Mouse (Mus musculus): ENCODE measurements around the gene Flywch2. TPM values are rescaled to one million over a fixed set of nuclear protein-coding genes. Genes with fewer than 3 reads are reported as not detected.

Flywch2 gene
- polyA plus RNA-seq (2012; ENCODE audit: insufficient read depth, low replicate concordance) = 17.2 and 29.2 TPM in 2 replicates

- TF ChIP-seq FLI1 (IDR thresholded peaks at IDR 0.05; ENCODE audit: low read length) = no peak
- no peak for TF ChIP-seq GATA1 (IDR thresholded peaks at IDR 0.05; ENCODE audit: borderline replicate concordance, low read length)
- Histone ChIP-seq H3K4me1 (peaks cover 33% of the 10 kb centered on the region), H3K9me3 (no peaks in the 10 kb centered on the region), H3K4me3 (replicated peaks) (peak within 1 kb of the TSS; percentile 89), H3K27me3 (replicated peaks) (peaks cover 4% of the 10 kb centered on the region), H3K36me3 (replicated peaks; ENCODE audit: low read length) (no peaks in the 10 kb centered on the region)
These were observed at the start of gene Flywch2 for GRCm38 (mm10) chr17:23785561-23786471. Flywch2 (minus strand) TSS chr17:23786081.

- TF ChIP-seq GATA1 (IDR thresholded peaks at IDR 0.05; ENCODE audit: borderline replicate concordance, low read length) = no peak
- TF ChIP-seq FLI1 (IDR thresholded peaks at IDR 0.05; ENCODE audit: low read length) = no peak
- peaks cover 32% of the 10 kb centered on the region for H3K27me3 ChIP-seq (replicated peaks)
- H3K4me1 ChIP-seq = peaks cover 29% of the 10 kb centered on the region
- H3K9me3 ChIP-seq = no peaks in the 10 kb centered on the region
- H3K36me3 ChIP-seq (replicated peaks; ENCODE audit: low read length) = peaks cover 14% of the 10 kb centered on the region
- H3K4me3 ChIP-seq (replicated peaks) = no peak overlapping the region
These were observed 45.3 kb upstream of the Flywch2 start for GRCm38 (mm10) chr17:23831201-23831600.

- TF ChIP-seq FLI1 (IDR thresholded peaks at IDR 0.05; ENCODE audit: low read length) = no peak
- TF ChIP-seq GATA1 (IDR thresholded peaks at IDR 0.05; ENCODE audit: borderline replicate concordance, low read length) = no peak
- H3K36me3 ChIP-seq (replicated peaks; ENCODE audit: low read length) = peaks cover 33% of the 10 kb centered on the region
- H3K9me3 ChIP-seq = no peaks in the 10 kb centered on the region
- H3K4me3 ChIP-seq (replicated peaks) = peak within 1 kb of the TSS; percentile 96
- H3K4me1 ChIP-seq = peaks cover 29% of the 10 kb centered on the region
- H3K27me3 ChIP-seq (replicated peaks) = peaks cover 15% of the 10 kb centered on the region
These were observed 43.3 kb upstream of the Flywch2 start, which contains the start of gene Elob for GRCm38 (mm10) chr17:23829064-23829619. Elob (minus strand) TSS chr17:23829136.

DNA sequence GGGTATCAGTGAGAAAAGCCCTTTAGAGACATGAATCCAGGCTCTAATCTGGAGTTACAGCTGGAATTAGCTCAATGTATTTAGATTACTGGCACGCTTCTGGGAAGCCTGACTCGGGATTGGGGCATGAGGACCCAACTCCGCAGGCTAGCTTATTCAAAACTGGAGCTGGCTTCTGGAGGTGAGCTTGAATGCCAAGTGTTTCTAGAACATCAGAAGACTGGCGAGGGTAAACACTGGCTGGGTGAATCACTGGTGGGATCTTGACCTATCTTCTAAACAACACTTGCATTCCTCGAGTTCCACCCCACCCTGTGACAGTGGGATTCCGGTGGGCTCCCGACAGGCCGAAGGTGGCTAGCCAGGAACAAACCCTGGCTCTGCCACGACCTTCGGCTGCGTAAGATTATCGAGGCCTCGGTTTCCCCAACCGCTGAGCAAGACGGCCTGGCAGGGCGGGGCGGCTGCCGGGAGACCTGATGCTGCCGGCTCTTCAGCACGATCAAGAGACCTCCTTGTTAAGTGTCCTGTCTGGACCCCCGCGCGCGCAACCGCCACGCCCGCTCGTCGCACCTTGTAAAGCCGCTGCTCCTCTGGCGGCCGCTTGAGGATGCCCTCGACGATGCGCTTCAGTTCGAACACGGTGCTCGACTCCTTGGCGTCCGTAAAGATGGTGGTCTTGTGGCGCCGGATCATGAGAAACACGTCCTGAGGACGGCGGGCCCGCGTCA, 42.6 kb upstream of the Flywch2 start:
- Histone ChIP-seq H3K4me1 (peaks cover 35% of the 10 kb centered on the region), H3K4me3 (replicated peaks) (peak overlapping the region; percentile 96), H3K36me3 (replicated peaks; ENCODE audit: low read length) (peaks cover 40% of the 10 kb centered on the region), H3K27me3 (replicated peaks) (peaks cover 8% of the 10 kb centered on the region), H3K9me3 (no peaks in the 10 kb centered on the region)
- TF ChIP-seq FLI1 (IDR thresholded peaks at IDR 0.05; ENCODE audit: low read length) = no peak
- TF ChIP-seq GATA1 (IDR thresholded peaks at IDR 0.05; ENCODE audit: borderline replicate concordance, low read length) = no peak

GRCm38 (mm10) chr17:23825591-23825990, 39.7 kb upstream of the Flywch2 start:
- H3K36me3 ChIP-seq (replicated peaks; ENCODE audit: low read length) = peaks cover 68% of the 10 kb centered on the region
- peaks cover 56% of the 10 kb centered on the region for H3K4me1 ChIP-seq
- TF ChIP-seq GATA1 (IDR thresholded peaks at IDR 0.05; ENCODE audit: borderline replicate concordance, low read length) = no peak
- no peak for TF ChIP-seq FLI1 (IDR thresholded peaks at IDR 0.05; ENCODE audit: low read length)
- H3K4me3 ChIP-seq (replicated peaks) = no peak overlapping the region
- no peaks in the 10 kb centered on the region for H3K27me3 ChIP-seq (replicated peaks)
- no peaks in the 10 kb centered on the region for H3K9me3 ChIP-seq

DNA sequence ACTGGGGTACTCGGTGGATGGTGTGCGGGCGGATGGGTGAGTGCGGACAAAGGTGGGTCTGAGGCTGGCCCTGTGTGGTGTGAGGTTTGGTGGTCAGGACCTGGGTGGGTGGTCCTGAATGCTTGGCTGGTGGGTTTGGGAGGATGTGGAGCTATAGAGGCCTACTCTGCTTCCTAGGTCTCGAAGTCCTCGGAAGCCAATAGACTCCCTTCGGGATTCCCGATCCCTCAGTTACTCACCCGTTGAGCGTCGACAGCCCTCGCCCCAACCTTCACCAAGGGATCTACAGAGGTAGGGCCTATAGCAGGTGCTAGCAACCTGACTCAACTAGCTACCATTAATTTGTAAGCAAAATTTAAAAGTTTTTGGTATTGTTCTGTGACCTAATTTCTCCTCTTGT, 37.7 kb upstream of the Flywch2 start:
- Histone ChIP-seq H3K36me3 (replicated peaks; ENCODE audit: low read length) (peaks cover 88% of the 10 kb centered on the region), H3K4me1 (peaks cover 50% of the 10 kb centered on the region)

GRCm38 (mm10) chr17:23823018-23823417, 37.1 kb upstream of the Flywch2 start:
- peaks cover 9% of the 10 kb centered on the region; the same call in 1 of the 2 replicates for H3K9me3 ChIP-seq
- no peak overlapping the region for H3K4me3 ChIP-seq (replicated peaks)
- H3K36me3 ChIP-seq (replicated peaks; ENCODE audit: low read length) = peaks cover 94% of the 10 kb centered on the region
- TF ChIP-seq GATA1 (IDR thresholded peaks at IDR 0.05; ENCODE audit: borderline replicate concordance, low read length) (no peak), FLI1 (IDR thresholded peaks at IDR 0.05; ENCODE audit: low read length) (no peak)
- H3K4me1 ChIP-seq = peaks cover 48% of the 10 kb centered on the region
- H3K27me3 ChIP-seq (replicated peaks) = no peaks in the 10 kb centered on the region

More for the DNA sequence above, 37.7 kb upstream of the Flywch2 start:
- H3K27me3 ChIP-seq (replicated peaks) = no peaks in the 10 kb centered on the region
- H3K9me3 ChIP-seq = peaks cover 7% of the 10 kb centered on the region; the same call in 1 of the 2 replicates
- TF ChIP-seq GATA1 (IDR thresholded peaks at IDR 0.05; ENCODE audit: borderline replicate concordance, low read length) = no peak
- no peak for TF ChIP-seq FLI1 (IDR thresholded peaks at IDR 0.05; ENCODE audit: low read length)
- no peak overlapping the region for H3K4me3 ChIP-seq (replicated peaks)

- TF ChIP-seq GATA1 (IDR thresholded peaks at IDR 0.05; ENCODE audit: borderline replicate concordance, low read length) (no peak), FLI1 (IDR thresholded peaks at IDR 0.05; ENCODE audit: low read length) (no peak)
- H3K36me3 ChIP-seq (replicated peaks; ENCODE audit: low read length) = peaks cover 98% of the 10 kb centered on the region
- H3K4me1 ChIP-seq = peaks cover 41% of the 10 kb centered on the region
- H3K4me3 ChIP-seq (replicated peaks) = no peak overlapping the region
- H3K27me3 ChIP-seq (replicated peaks) = no peaks in the 10 kb centered on the region
- H3K9me3 ChIP-seq = peaks cover 9% of the 10 kb centered on the region; the same call in 1 of the 2 replicates
These were observed 36.2 kb upstream of the Flywch2 start for GRCm38 (mm10) chr17:23822094-23822493.

- Histone ChIP-seq H3K27me3 (replicated peaks) (no peaks in the 10 kb centered on the region), H3K4me1 (peaks cover 40% of the 10 kb centered on the region), H3K36me3 (replicated peaks; ENCODE audit: low read length) (peaks cover 98% of the 10 kb centered on the region), H3K4me3 (replicated peaks) (no peak overlapping the region), H3K9me3 (peaks cover 10% of the 10 kb centered on the region; the same call in 1 of the 2 replicates)
- TF ChIP-seq FLI1 (IDR thresholded peaks at IDR 0.05; ENCODE audit: low read length) = no peak
- TF ChIP-seq GATA1 (IDR thresholded peaks at IDR 0.05; ENCODE audit: borderline replicate concordance, low read length) = no peak
These were observed 34.9 kb upstream of the Flywch2 start for GRCm38 (mm10) chr17:23820731-23821130.

All from megakaryocyte, embryonic 14.5 days (primary cell).